Mouse (Mus musculus) forelimb bud, embryonic 11.5 days (tissue): Measurements from ENCODE around the gene Ntn4.
"Not testable (repeated sequence)": the region's sequence is repeated elsewhere in the genome, so short reads cannot be mapped to it uniquely, and the experiment has no call there.

Experiments
- DNase-seq: peaks from one replicate; pipeline ENCODE4 v3.0.0-alpha.2; 2012; ENCODE audit warnings: low read depth, low spot score

Gene Ntn4

DNA sequence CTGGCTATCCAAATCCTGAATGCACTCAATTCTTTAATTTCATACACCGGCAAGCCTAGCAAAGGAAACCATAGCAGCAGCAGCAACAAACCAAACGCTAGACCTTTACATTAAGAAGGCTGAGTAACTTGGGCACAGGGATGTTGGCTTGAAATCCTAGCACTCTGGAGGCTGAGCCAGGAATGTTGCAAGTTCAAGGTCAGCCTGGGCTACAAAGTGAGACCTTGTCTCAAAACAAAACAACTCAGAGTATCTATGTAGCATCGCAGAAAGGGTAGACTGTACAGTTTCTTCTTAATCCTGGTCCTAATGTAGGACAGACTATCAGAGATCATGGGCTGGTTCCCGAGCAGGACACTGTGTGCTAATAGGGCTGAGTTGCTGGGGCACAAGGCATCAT is 43.4 kb downstream of the Ntn4 start:
- DNase-seq = no peak

DNA sequence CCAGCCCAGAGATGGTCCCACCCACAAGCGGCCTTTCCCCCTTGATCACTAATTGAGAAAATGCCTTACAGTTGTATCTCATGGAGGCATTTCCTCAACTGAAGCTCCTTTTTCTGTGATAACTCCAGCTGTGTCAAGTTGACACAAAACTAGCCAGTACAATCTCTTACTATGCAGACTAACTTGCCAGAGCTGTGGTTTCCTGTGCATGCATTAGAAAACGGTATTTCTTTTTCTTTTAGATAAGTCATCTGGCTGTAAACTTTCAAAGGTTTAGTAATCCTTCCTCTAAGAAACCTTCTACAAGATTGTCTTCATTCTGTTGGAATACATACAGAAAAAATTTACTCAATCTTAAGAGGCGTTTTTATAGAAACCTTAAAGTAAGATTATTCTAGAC is 44.9 kb downstream of the Ntn4 start:
- DNase-seq = not testable (repeated sequence)

DNA sequence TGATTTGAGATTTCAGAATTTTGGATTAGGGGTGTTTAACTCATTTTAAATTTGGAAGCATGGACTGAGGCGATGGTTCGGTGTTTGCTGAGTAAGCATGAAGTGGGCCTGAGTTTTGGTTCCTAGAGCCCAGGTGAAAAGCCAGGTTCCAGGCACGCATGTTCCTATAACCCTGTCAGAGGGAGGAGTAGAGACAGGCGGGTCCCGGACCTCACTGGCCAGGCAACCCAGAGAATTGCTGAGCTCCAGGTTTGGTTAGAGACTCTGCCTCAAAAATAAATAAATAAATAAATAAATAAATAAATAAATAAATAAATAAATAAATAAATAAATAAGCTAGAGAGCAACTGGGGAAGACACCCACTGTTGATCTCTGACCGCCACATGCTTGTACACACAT is 46.1 kb downstream of the Ntn4 start:
- DNase-seq = no peak

DNA sequence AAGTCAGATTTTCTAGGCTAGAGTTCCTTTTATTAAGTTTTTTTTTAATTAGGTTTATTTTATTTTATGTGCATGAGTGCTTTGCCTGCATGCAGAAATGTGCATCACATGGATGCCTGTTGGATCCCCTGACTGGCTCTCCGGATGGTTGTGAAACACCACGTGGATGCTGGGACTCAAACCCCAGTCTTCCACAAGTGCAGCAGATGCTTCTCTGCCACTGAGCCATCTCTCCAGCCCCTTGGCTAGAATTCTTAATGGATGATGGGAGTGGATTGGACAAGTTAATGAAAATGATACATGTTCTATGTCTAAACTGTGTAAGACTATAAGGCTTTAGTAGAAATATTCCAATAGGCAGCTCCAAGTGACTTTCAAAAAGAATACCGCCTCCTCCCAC is 47.3 kb downstream of the Ntn4 start:
- no peak for DNase-seq

DNA sequence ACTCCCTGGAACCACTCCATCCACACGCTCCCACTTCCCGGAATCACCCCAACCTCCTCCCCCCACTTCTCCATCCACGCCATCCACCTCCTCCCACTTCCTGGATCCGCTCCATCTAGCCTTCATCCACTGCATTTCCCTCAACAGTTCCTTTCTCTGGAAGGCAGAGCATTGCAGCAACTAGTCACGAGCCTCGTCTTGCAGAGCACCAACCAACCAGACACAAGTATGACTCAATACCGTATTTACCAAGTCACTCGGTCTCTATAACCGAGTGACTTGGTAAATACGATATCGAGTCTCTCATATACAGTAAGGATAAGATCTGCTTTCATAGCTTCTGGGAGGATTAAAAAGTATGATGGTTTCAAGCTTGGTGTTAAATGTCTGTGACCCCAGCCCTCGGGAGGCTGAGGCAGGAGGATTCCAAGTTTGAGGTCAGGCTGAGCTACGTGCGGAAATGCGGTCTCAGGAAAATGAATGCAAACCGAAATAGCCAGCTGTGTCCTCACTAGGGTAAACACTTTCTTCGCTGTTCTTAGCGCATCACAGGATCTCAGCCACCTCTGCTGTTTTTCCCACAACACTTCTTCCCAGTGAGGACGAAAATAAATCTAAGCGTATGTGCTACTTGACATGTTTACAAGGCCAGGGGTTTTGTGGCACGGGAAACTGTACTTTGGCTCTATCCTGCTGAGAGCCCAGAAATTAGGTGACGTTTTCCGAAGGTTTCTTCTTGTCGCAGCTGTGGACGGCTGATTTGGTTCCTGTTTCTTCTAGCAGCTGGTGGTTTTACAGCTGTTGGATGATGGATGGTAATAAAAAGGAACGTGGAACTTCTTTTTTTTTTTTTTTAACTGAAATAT is 48.1 kb downstream of the Ntn4 start:
- DNase-seq = peak; percentile 73

DNA sequence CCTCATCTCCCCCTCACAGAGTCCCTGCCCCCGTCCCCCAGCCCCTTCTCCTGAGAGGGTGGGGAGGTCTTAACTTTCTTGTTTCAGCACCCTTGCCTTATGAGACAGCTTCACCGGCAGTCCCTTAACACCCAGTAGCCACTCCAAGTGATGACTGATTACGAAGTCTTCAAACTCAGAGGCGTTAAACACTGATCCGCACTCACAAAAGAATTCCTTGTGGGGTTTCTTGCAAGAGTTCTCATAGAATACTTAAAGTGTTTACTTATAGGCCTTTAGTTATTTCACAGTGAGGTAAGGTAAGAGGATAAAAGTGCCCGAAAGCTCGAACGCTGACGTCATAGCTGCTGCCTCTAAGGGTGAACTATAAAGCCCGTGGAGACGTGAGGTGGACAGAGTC is 50.9 kb downstream of the Ntn4 start:
- DNase-seq = no peak

DNA sequence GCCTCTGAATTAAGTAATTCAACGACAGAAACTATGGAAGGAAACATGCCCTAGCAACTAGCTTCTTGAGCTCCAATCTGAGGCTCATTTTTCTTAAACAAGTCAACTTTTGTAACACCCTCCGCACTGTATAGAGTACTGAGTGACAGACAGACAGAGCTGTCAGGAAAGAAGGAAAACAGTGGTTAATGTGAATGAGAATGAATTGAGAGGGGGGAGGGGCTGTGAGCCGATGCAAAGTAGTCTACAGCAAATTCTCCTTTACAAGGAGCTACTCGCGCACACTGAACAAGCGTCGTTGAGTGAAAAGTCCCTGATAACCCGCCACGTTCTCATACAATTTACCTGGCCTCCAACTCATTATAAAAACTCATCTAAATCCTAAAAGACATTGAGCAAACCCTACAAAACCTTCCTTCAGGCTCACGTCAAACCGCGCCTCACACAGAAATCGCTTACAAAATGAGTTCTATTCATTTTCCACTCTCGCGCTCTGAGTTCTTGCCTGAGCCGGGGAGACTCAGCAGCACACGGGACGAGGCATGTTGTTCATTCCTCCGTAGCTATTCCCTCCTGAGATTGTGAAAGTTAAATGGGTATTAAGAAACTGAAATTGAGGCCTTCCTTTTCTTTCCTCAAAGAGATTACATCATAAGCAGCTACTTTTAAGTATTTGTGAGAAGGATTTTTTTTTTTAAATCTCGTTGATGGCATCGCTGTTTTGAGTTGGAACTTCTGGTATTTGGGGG is 54.7 kb downstream of the Ntn4 start:
- no peak for DNase-seq

DNA sequence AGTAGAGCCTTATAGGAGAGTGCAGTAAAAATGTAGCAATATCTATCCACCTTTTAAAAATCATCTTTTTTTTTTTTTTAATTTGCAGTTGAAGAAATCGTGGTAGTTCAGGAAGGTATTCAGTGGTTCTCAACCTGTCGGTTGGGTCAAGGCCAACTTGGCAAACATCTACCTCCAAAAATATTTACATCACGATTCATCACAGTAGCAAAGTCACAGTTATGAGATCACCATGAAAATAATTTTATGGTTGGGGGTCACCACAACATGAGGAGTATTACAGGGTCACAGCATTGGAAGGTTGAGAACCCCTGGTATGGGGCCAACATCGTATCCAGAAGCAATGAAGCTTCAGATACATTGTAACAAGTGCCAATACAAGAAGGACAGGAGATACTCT is 55.5 kb downstream of the Ntn4 start:
- DNase-seq = no peak

DNA sequence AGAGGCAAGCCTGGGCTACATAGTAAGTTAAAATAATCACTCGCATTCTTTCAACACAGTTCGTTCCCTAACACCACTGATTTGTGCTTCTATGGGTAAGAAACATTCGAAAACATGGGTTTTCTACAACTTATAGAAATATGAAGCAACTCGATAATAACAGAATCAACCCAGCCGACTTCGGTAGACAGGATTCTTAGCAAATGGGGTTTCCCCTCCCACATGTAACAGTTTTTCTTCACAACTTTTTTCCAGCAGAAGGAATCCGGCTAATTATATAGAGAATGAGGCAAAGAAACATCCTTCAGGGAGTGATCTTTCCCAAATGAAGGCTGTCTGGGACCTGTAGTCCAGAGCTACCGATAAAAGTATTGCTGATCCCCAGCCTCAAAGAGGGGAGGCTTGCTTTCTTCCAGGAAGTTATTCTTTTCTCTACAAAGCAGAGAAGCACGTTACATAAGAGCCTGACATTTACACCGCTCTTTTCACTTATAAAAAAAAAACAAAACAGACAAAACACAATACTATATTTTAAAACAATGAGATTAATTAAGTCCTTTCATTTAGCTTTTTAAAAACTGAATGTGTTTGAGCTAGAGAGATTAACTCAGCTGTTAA is 57.5 kb downstream of the Ntn4 start:
- DNase-seq = no peak

DNA sequence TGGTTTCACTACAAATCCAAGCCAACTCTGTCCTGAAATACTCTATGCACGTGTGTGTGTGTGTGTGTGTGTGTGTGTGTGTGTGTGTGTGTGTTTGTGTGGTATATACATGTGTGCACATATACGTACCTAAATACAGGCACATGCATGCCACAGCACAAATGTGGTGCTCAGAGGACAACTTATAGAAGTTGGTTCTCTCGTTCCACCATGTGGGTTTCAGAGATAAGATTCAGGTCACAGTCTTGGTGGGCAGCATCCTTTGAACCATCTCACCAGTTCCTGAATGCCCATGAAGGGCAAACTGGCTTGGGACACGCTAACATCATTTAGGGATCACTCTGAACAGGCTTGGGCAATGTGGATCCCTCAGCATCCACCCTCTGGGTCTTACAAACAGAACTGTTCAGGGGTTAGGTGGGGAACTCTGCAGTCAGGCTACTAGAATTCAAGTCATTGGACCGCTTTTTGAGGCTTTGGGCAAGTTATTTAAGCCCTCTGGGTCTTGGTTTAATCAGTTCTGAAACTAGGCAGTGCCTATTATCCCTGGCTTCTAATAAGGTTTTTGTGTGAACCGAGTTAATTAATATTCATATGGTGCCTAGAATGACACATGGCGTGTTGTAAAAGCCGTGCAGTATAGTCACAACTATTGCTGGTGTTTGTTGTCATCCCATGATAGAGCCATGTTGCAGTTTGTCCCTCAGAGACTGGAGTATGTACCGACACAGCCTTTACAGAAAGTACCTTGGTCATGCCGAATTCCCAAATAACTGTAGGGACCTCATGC is 59.4 kb downstream of the Ntn4 start:
- no peak for DNase-seq

DNA sequence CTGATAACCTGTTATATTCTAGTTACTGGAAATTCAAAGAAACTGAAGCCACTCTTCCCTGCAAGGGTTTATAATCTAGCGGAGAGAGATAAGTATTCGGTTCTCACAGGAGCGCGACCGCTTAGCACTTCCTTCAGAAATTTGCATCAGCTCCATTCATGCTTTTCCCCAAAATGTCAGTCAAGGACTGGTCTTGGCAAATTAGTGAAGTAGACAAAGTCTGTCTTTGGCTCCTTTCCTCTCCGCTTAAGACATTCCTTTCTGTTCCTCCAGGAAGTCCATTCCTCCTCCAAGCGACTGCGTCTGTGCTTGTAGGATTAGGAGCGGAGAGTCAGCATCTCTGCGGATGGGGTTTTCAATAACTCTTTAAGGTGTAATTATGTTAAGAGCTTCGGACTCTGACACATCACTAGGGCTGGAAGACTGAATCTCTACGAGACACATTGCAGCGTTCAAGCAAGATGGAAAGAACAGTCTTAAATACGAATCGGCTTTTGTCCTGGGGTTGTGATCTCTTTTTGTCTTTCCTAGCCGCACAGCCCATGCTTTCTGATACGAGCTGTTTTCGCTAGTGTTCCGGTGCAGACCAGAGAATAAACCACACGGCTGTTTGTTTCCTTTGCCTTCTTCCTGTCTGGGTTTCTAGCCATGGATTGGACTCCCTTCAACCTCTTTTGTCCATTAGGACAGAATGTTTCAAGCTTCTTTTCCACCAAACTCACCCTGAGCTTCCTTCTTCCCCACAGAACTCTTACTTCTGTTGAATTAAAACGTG is 60.3 kb downstream of the Ntn4 start:
- DNase-seq = no peak

DNA sequence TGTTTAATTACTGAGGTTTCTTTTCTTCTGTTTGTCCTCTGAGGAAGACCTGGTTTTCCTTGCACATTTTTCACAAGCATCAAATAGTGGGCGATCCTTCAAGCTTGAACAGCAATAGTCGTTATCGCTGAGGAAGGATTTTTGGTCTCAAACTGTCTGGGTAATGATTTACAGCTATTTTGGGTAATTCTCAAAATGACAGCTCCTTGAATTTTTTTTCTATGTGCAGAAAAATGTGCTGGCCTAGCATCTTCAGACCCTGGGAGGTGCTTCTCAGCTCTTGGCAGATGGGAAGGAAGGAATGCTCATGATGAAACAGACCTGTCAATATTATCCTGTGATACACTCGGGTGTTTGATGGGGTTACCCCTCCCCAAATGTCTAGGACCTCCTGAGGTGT is 63.5 kb downstream of the Ntn4 start:
- no peak for DNase-seq

DNA sequence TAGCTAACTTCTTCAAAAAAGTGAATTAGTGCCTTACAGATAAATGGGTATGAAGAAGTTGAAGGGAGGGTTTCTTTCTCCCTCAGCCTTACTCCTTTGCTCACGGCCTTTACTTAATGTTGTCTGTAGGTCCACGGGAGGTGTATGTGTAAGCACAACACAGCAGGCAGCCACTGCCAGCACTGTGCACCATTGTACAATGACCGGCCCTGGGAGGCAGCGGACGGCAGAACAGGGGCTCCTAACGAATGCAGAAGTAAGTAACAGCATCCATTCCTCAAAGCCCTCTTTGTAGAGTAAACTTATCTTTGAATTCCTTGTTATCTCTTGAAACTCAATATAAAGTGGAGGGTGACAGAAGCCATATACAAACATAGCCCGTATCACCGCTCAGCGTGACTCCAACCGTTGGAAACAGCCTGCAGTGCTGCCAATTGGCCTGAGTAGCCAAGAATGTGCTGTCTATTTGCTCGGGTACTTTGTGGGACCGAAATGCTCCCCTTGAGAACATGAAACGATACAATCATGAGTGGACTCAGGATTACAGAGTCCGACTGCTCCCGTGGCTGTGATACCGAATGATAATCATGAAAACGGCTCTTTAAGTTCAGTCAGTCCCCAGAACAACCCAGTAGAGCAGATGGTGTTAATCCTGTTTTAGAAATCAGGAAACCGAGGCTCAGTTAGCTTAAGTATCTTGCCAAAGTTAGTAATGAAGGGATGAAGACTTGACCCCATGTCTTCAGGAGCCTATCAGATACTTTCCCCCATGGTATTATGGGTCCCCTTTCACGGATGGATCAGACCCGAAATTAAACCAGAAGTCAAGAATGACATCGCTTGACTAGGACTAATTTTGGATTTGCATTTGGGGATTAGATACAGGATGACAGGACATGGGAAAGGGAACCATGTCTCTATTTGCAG is 66.9 kb downstream of the Ntn4 start:
- DNase-seq = no peak

DNA sequence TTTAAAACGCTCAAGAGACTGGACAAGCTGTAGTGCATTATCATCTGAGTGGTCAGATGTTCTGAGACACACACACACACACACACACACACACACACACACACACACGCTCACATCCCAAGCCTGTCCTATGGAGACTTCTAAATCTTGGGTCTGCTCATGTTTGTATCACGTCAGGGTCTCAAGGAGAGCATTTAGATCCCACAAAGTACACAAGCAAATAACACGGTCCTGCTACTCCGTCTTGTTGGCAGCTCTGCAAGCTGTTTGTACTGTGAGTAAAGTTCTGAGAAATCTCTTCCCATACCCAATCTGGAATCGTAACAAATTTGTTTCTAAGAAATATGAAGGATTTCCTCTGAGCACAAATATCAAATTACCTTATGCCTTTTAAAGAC is 67.6 kb downstream of the Ntn4 start:
- no peak for DNase-seq

DNA sequence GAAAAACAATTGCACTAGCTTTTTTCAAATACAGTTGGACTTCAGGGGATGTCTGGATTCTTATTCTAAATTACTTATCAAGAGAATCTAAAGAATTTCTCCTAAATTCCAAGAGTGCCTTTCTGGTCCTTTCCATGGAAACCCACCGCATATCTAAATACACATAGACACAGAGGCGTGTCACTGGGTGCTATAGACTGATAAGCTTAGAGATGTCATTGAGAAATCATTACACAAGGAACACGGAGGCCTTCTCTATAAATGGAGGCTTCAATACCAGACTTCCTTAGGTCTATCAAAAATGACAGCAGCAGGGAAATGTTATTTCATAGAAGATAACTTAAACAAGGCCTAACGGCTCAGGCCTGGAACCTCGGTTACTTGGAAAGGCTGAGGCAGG is 68.0 kb downstream of the Ntn4 start:
- no peak for DNase-seq

DNA sequence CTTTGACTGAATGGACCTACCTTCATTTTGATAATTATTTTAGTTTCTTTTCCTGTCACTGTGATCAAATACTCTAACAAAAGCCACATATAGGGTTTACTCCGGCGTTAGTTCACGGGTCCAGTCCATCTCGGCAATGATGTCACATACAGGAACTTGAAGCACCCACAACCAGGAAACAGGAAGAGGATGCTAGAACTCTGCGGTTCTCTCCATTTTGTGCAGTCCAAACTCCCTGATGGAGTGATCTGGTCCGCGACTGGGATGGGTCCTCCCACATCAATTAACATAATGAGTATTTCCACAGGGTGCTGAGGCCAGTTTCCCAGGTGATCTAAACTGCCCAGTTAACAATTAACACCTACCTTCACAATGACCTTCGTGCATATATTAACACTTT is 69.1 kb downstream of the Ntn4 start:
- DNase-seq = no peak

DNA sequence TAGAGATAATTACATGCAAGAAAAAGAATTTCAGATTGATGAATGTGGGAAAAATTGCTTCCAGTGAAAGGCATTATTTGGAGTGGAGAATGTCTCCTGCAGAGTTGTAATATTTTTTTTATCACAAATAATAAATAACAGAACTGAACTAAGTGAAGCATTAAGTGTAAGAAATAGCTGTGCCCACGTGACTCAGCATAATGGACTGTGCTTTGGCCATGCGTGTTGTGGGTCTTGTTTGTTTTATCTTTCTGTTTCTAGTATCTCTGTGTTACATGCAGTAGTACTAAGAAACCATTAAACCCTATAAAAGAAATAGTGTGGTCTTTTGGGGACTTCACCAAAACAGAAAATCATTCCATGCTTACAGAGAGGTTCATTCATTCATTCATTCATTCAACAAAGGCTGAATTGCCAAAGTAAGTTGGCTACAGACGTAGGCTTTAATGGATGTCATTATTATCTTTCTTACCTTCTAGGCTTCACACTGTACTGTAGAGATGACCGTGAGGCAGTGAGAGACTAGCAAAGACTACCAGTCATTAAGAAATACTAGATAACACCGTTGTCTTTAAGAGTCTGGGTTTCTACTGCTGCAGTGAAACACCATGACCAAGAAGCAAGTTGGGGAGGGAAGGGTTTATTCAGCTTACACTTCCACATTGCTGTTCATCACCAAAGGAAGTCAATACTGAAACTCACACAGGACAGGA is 81.3 kb downstream of the Ntn4 start:
- DNase-seq = no peak

DNA sequence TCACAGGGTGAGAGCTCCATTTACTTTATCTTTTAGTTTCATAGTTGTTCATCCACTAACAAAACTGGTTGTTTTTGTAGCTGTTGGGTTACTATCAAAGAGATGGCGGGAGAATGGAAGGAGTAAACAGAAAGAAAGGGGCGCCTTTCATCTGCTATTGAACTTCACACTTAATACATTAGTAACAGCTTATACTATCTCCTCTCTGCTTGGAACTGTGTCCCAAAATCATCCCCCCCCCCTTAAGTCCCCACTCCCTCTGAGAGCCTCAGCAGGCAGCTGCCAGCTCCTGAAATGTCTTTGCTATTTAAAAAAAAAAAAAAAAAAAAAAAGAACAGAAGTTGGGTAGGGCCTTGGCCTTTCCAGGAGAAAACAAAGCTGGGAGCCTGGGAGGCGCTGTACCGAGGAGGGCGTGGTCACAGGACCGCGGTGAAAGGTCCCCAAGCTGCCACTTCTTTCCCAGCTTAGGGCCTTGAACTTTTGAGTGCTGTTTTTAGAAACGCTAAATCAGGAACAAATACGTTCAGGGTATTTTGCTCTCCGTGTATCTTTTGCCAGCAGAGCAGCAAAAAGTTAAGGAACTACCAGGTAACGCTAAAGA is 83.6 kb downstream of the Ntn4 start:
- no peak for DNase-seq

DNA sequence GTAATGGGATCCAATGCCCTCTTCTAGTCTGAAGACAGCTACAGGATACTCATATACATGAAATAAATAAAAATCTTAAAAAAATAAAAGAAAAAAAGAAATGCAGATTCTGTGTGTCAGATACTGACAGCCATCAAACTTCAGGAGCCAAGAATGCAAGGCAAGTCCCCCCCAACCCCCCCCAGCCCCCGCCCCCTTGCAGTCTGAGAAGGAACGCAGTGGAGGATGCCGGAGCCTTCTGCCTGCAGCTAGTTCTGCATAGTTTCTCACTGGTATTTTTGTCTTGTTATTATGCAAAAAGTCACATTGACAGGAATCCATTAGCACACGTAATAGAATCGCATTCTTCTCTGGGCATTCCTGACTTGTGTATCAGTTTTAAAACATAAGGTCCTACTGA is 87.7 kb downstream of the Ntn4 start:
- DNase-seq = no peak
